Mouse (Mus musculus): ENCODE measurements around the gene Adam1b. TPM values are rescaled to one million over a fixed set of nuclear protein-coding genes. Genes with fewer than 3 reads are reported as not detected.
A peak's percentile ranks its signal among the peaks of the same experiment; 100 is the strongest.
"Not testable (repeated sequence)": the region's sequence is repeated elsewhere in the genome, so short reads cannot be mapped to it uniquely, and the experiment has no call there.

The Adam1b gene
- polyA plus RNA-seq, 1 experiment from 2014 or later: not detected

GRCm38 (mm10) chr5:121519758-121520157, 16.5 kb upstream of the Adam1b start:
- 92% methylated on average over 10 of the region's 17 CpGs for WGBS
- not testable (repeated sequence) for H3K9me3 ChIP-seq (ENCODE audit: control insufficient read depth, low read length); H3K36me3 ChIP-seq (ENCODE audit: control insufficient read depth, insufficient read depth, low read length); DNase-seq (ENCODE audit: low spot score); ATAC-seq (ENCODE audit: insufficient number of reproducible peaks, low FRiP score, low TSS enrichment, low read depth); H3K27me3 ChIP-seq (ENCODE audit: control insufficient read depth, insufficient read depth, low read length); H3K4me2 ChIP-seq (ENCODE audit: low read depth, severe bottlenecking); H3K4me1 ChIP-seq (ENCODE audit: control insufficient read depth, insufficient read depth, low read length); H3K9ac ChIP-seq (ENCODE audit: low read length); H3K4me3 ChIP-seq (ENCODE audit: low read depth, low read length); H3K27ac ChIP-seq (replicated peaks; ENCODE audit: low read depth, low read length)

GRCm38 (mm10) chr5:121518983-121519382, 15.7 kb upstream of the Adam1b start:
- H3K4me3 ChIP-seq (ENCODE audit: low read depth, low read length): no peak overlapping the region
- H3K9ac ChIP-seq (ENCODE audit: low read length): no peak overlapping the region
- no peak overlapping the region for H3K4me2 ChIP-seq (ENCODE audit: low read depth, severe bottlenecking)
- H3K27me3 ChIP-seq (ENCODE audit: control insufficient read depth, insufficient read depth, low read length): no peaks in the 10 kb centered on the region
- no peaks in the 10 kb centered on the region for H3K4me1 ChIP-seq (ENCODE audit: control insufficient read depth, insufficient read depth, low read length)
- H3K36me3 ChIP-seq (ENCODE audit: control insufficient read depth, insufficient read depth, low read length): no peaks in the 10 kb centered on the region; the same call in 1 of the 2 replicates
- 96% methylated on average over 9 of the region's 9 CpGs for WGBS
- H3K9me3 ChIP-seq (ENCODE audit: control insufficient read depth, low read length): no peaks in the 10 kb centered on the region
- DNase-seq (ENCODE audit: low spot score) (no peak), ATAC-seq (ENCODE audit: insufficient number of reproducible peaks, low FRiP score, low TSS enrichment, low read depth) (no peak)
- no peak overlapping the region for H3K27ac ChIP-seq (replicated peaks; ENCODE audit: low read depth, low read length)

- no peak overlapping the region for H3K27ac ChIP-seq (replicated peaks; ENCODE audit: low read depth, low read length)
- H3K27me3 ChIP-seq (ENCODE audit: control insufficient read depth, insufficient read depth, low read length): no peaks in the 10 kb centered on the region
- WGBS: 81% methylated on average over 7 of the region's 7 CpGs
- H3K9me3 ChIP-seq (ENCODE audit: control insufficient read depth, low read length): no peaks in the 10 kb centered on the region
- no peak overlapping the region for H3K4me3 ChIP-seq (ENCODE audit: low read depth, low read length)
- H3K9ac ChIP-seq (ENCODE audit: low read length): no peak overlapping the region
- H3K4me2 ChIP-seq (ENCODE audit: low read depth, severe bottlenecking): no peak overlapping the region
- DNase-seq (ENCODE audit: low spot score): no peak
- no peaks in the 10 kb centered on the region for H3K36me3 ChIP-seq (ENCODE audit: control insufficient read depth, insufficient read depth, low read length)
- H3K4me1 ChIP-seq (ENCODE audit: control insufficient read depth, insufficient read depth, low read length): no peaks in the 10 kb centered on the region
- ATAC-seq (ENCODE audit: insufficient number of reproducible peaks, low FRiP score, low TSS enrichment, low read depth): no peak
Measured at GRCm38 (mm10) chr5:121510009-121510408, 6.8 kb upstream of the Adam1b start.

- Histone ChIP-seq H3K27me3 (ENCODE audit: control insufficient read depth, insufficient read depth, low read length) (no peaks in the 10 kb centered on the region), H3K27ac (replicated peaks; ENCODE audit: low read depth, low read length) (no peak overlapping the region), H3K9me3 (ENCODE audit: control insufficient read depth, low read length) (no peaks in the 10 kb centered on the region), H3K4me2 (ENCODE audit: low read depth, severe bottlenecking) (no peak overlapping the region), H3K4me1 (ENCODE audit: control insufficient read depth, insufficient read depth, low read length) (no peaks in the 10 kb centered on the region), H3K36me3 (ENCODE audit: control insufficient read depth, insufficient read depth, low read length) (no peaks in the 10 kb centered on the region), H3K4me3 (ENCODE audit: low read depth, low read length) (no peak overlapping the region), H3K9ac (ENCODE audit: low read length) (no peak overlapping the region)
- ATAC-seq (ENCODE audit: insufficient number of reproducible peaks, low FRiP score, low TSS enrichment, low read depth) (no peak), DNase-seq (ENCODE audit: low spot score) (no peak)
- 85% methylated on average over 1 of the region's 1 CpGs for WGBS
Measured at GRCm38 (mm10) chr5:121506846-121507245, 3.6 kb upstream of the Adam1b start.

- not testable (repeated sequence) for ATAC-seq (ENCODE audit: insufficient number of reproducible peaks, low FRiP score, low TSS enrichment, low read depth); DNase-seq (ENCODE audit: low spot score); H3K27me3 ChIP-seq (ENCODE audit: control insufficient read depth, insufficient read depth, low read length); H3K4me3 ChIP-seq (ENCODE audit: low read depth, low read length); H3K27ac ChIP-seq (replicated peaks; ENCODE audit: low read depth, low read length); H3K9me3 ChIP-seq (ENCODE audit: control insufficient read depth, low read length); H3K36me3 ChIP-seq (ENCODE audit: control insufficient read depth, insufficient read depth, low read length); H3K9ac ChIP-seq (ENCODE audit: low read length); H3K4me2 ChIP-seq (ENCODE audit: low read depth, severe bottlenecking); H3K4me1 ChIP-seq (ENCODE audit: control insufficient read depth, insufficient read depth, low read length)
- 76% methylated on average over 10 of the region's 17 CpGs for WGBS
Measured at GRCm38 (mm10) chr5:121501424-121501996, 1.7 kb downstream of the Adam1b start.

GRCm38 (mm10) chr5:121500719-121501118, 2.5 kb downstream of the Adam1b start:
- Histone ChIP-seq H3K9me3 (ENCODE audit: control insufficient read depth, low read length) (no peaks in the 10 kb centered on the region; the same call in 1 of the 2 replicates), H3K4me1 (ENCODE audit: control insufficient read depth, insufficient read depth, low read length) (no peaks in the 10 kb centered on the region), H3K27me3 (ENCODE audit: control insufficient read depth, insufficient read depth, low read length) (no peaks in the 10 kb centered on the region), H3K27ac (replicated peaks; ENCODE audit: low read depth, low read length) (no peak overlapping the region), H3K36me3 (ENCODE audit: control insufficient read depth, insufficient read depth, low read length) (no peaks in the 10 kb centered on the region), H3K4me2 (ENCODE audit: low read depth, severe bottlenecking) (no peak overlapping the region), H3K9ac (ENCODE audit: low read length) (no peak overlapping the region), H3K4me3 (ENCODE audit: low read depth, low read length) (no peak overlapping the region)
- ATAC-seq (ENCODE audit: insufficient number of reproducible peaks, low FRiP score, low TSS enrichment, low read depth) (no peak), DNase-seq (ENCODE audit: low spot score) (no peak)
- WGBS: 72% methylated on average over 7 of the region's 7 CpGs

- H3K4me2 ChIP-seq (ENCODE audit: low read depth, severe bottlenecking): no peak overlapping the region
- no peak overlapping the region for H3K9ac ChIP-seq (ENCODE audit: low read length)
- no peak overlapping the region for H3K4me3 ChIP-seq (ENCODE audit: low read depth, low read length)
- H3K36me3 ChIP-seq (ENCODE audit: control insufficient read depth, insufficient read depth, low read length): no peaks in the 10 kb centered on the region
- 69% methylated on average over 8 of the region's 8 CpGs for WGBS
- H3K27ac ChIP-seq (replicated peaks; ENCODE audit: low read depth, low read length): no peak overlapping the region
- no peak for ATAC-seq (ENCODE audit: insufficient number of reproducible peaks, low FRiP score, low TSS enrichment, low read depth)
- no peaks in the 10 kb centered on the region; the same call in 1 of the 2 replicates for H3K9me3 ChIP-seq (ENCODE audit: control insufficient read depth, low read length)
- no peaks in the 10 kb centered on the region for H3K4me1 ChIP-seq (ENCODE audit: control insufficient read depth, insufficient read depth, low read length)
- DNase-seq (ENCODE audit: low spot score): no peak
- H3K27me3 ChIP-seq (ENCODE audit: control insufficient read depth, insufficient read depth, low read length): no peaks in the 10 kb centered on the region
Measured at GRCm38 (mm10) chr5:121493305-121493704, 9.9 kb downstream of the Adam1b start.

- H3K9me3 ChIP-seq (ENCODE audit: control insufficient read depth, low read length): no peaks in the 10 kb centered on the region
- H3K27ac ChIP-seq (replicated peaks; ENCODE audit: low read depth, low read length): no peak overlapping the region
- H3K27me3 ChIP-seq (ENCODE audit: control insufficient read depth, insufficient read depth, low read length): no peaks in the 10 kb centered on the region
- 82% methylated on average over 5 of the region's 5 CpGs for WGBS
- ATAC-seq (ENCODE audit: insufficient number of reproducible peaks, low FRiP score, low TSS enrichment, low read depth): no peak
- H3K4me3 ChIP-seq (ENCODE audit: low read depth, low read length): no peak overlapping the region
- H3K9ac ChIP-seq (ENCODE audit: low read length): no peak overlapping the region
- H3K4me2 ChIP-seq (ENCODE audit: low read depth, severe bottlenecking): no peak overlapping the region
- DNase-seq (ENCODE audit: low spot score): no peak
- H3K4me1 ChIP-seq (ENCODE audit: control insufficient read depth, insufficient read depth, low read length): no peaks in the 10 kb centered on the region
- H3K36me3 ChIP-seq (ENCODE audit: control insufficient read depth, insufficient read depth, low read length): no peaks in the 10 kb centered on the region
Measured at GRCm38 (mm10) chr5:121484801-121485200, 18.4 kb downstream of the Adam1b start.

GRCm38 (mm10) chr5:121477680-121478079, 25.6 kb downstream of the Adam1b start:
- Histone ChIP-seq H3K9me3 (ENCODE audit: control insufficient read depth, low read length) (no peaks in the 10 kb centered on the region), H3K9ac (ENCODE audit: low read length) (no peak overlapping the region)
- no peak for ATAC-seq (ENCODE audit: insufficient number of reproducible peaks, low FRiP score, low TSS enrichment, low read depth)

More at GRCm38 (mm10) chr5:121477680-121478079, 25.6 kb downstream of the Adam1b start:
- Histone ChIP-seq H3K27ac (replicated peaks; ENCODE audit: low read depth, low read length) (no peak overlapping the region), H3K27me3 (ENCODE audit: control insufficient read depth, insufficient read depth, low read length) (no peaks in the 10 kb centered on the region), H3K4me2 (ENCODE audit: low read depth, severe bottlenecking) (no peak overlapping the region), H3K4me3 (ENCODE audit: low read depth, low read length) (no peak overlapping the region), H3K36me3 (ENCODE audit: control insufficient read depth, insufficient read depth, low read length) (no peaks in the 10 kb centered on the region), H3K4me1 (ENCODE audit: control insufficient read depth, insufficient read depth, low read length) (no peaks in the 10 kb centered on the region)
- peak; percentile 34 for DNase-seq (ENCODE audit: low spot score)
- 43% methylated on average over 3 of the region's 3 CpGs for WGBS
